Mouse (Mus musculus) central nervous system, embryonic 18 days (tissue): Measurements from ENCODE around the gene Snrnp25. TPM values are rescaled to one million over a fixed set of nuclear protein-coding genes. Genes with fewer than 3 reads are reported as not detected.

ENCODE experiments used
- polyA plus RNA-seq: library from polyadenylated mRNA; depleted of rRNA; stranded (reverse); fragments of >200 nt; gene quantifications from 2 replicates; pipeline ENCODE4 v1.2.3, GENCODE M21; 2012; rRNA removed

Gene Snrnp25
- 49.3 and 57.1 TPM in 2 replicates for polyA plus RNA-seq

DNA sequence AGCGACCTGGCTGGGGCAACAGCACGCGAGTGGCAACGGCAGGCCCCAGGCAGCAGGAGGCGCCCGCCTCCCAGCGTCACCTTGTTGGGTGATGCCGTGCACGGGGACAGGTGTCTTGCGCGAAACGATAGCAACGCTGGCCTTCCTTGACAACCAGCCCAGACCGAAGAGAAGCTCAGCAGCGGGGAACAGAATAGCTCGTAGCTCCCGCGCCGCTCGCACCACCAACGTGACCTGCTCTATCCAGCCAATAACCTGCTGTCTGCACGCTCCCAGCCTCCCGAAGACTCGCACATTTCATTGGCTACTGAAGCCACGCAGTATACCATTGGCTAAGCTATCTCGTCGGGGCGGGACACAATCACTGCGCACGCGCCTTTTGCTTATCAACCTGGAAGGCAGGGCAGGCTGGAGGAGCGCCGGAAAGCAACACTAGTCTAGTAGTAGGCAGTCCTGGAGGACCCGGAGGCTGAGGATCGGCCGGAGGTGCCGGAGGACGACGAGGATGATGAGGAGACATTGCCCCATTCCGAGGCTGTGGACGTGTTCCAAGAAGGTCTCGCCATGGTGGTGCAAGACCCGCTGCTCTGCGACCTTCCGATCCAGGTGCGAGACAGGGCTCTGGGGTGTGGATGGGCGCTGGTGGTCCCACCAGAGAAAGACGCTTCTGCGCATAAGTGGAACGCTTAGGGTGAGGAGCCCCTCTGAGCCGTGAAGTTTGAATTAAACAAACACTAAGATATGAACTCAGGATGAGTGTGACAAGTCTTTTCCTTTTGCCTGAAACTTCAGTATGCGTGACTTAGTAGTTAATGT, at the start of gene Snrnp25:
Gene Snrnp25, plus strand, starts transcription at position 358 of the 816 bp plus-strand sequence.

DNA sequence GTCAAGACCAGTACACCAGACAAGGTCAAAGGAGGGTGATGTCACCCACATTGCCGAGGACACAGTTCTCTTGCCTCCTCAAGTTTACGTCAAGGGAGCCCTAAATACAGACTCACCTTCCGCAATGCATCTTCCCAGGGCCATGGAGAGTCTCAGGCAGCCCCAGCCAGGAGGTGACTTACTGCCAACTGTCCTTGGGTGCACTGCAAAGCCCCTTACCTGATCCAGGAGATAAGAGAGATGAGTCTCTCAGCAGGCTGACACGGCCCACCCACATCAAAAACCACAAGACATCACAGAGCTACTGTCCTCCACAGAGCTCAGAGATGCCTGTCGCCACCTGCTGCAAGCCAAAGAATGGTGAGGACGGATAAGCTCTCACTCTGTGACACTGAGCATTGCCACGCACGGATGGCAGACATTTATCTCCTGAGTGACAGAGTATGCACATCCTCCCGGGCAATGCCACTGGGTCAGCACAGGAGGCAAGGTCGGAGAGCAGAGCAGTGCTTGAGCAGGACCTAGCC, 5.1 kb upstream of the Snrnp25 start, which contains the start of gene Il9r:
Gene Il9r, minus strand, starts transcription at position 205 of the 527 bp plus-strand sequence.

DNA sequence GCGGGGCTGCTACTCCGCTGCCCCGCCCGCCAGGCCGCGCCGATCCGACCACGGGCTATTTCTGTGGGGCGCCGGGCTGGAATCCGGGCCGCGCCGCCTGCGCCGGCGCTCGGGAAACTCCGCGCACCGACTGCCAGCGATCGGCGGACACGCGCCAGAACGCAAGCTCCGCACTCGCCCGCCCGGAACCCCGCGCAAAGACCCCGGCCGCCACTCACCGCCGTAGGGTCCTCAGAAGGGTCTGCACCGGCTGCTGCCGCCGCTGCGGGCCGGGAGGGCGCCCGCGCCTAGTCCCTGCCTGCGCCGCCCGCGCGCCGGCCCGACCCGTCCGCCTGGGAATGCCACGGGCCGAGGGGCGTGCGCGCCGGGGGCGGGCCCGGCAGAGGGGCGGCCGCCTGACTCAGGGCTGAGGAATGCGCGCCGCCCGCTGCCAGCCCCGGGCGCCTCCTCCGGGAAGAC, 16.8 kb downstream of the Snrnp25 start, which contains the start of gene Rhbdf1:
Gene Rhbdf1, minus strand, starts transcription at position 350 of the 459 bp plus-strand sequence.

DNA sequence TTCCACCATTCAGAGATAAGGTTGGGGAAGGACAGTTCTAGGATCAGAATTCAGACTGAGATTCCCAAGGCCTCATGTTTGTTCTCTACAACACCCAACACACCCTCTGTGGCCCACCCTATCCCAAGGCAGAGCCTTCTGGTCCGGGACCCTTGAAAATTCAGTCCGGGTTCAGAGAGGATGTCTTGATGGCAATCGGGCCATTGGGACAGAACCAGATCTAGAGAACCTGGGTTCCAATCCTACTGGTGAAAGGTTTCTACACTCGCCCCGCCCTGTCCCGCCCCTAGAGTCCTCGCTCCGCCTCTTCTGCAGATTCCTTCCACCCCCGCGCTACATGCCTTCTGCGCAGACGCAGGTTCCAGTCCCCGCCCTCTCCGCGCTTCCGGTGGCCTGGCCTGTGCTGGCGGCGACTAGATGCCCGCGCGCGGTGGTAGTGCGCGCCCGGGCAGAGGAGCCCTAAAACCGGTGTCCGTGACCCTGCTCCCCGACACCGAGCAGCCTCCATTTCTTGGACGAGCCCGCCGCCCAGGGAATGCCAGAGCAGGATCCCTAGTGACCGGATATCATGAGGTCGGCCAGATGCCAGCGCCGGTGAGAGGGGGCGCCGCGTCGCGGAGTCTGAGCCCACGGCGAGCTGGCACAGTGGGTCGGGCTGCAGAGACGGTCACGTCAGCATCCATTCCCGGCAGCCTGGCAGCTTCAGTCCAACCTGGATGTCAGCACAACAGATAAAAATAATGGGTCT, 21.1 kb downstream of the Snrnp25 start, which contains the start of gene Mpg:
Gene Mpg, plus strand, starts transcription at position 382 of the 748 bp plus-strand sequence.

Other genes with a start within 250 kb of the Snrnp25 start
- gene 4930524B15Rik, start 239.8 kb upstream of the Snrnp25 start, polyA plus RNA-seq, result 0.36 and 0.39 TPM in 2 replicates
- 1,279 and 1,368 TPM in 2 replicates for gene Nsg2, start 205.0 kb upstream of the Snrnp25 start, polyA plus RNA-seq
- not detected in 2 replicates for gene Il9r, start 5.1 kb upstream of the Snrnp25 start, polyA plus RNA-seq
- gene Rhbdf1, start 16.9 kb downstream of the Snrnp25 start, polyA plus RNA-seq, result 32.1 and 32.8 TPM in 2 replicates
- 17.2 TPM in 2 replicates for gene Mpg, start 21.1 kb downstream of the Snrnp25 start, polyA plus RNA-seq
- 68.8 and 71.5 TPM in 2 replicates for gene Nprl3, start 62.3 kb downstream of the Snrnp25 start, polyA plus RNA-seq
- gene Hba-x, start 71.0 kb downstream of the Snrnp25 start, polyA plus RNA-seq, result 0.07 and 0.21 TPM in 2 replicates
- gene Hba-a1, start 78.1 kb downstream of the Snrnp25 start, polyA plus RNA-seq, result 446 and 671 TPM in 2 replicates
- gene Hbq1b, start 81.5 kb downstream of the Snrnp25 start, polyA plus RNA-seq, result 7.5 and 8.5 TPM in 2 replicates
- 1,065 and 1,539 TPM in 2 replicates for gene Hba-a2, start 91.1 kb downstream of the Snrnp25 start, polyA plus RNA-seq
- gene Hbq1a, start 94.7 kb downstream of the Snrnp25 start, polyA plus RNA-seq, result 3.1 and 3.2 TPM in 2 replicates
- 26.3 and 27.1 TPM in 2 replicates for gene Sh3pxd2b, start 142.4 kb downstream of the Snrnp25 start, polyA plus RNA-seq
- gene Ubtd2, start 250.0 kb downstream of the Snrnp25 start, polyA plus RNA-seq, result 55.1 and 59.0 TPM in 2 replicates